Mouse (Mus musculus) heart, adult 2 months (tissue): ENCODE results near the gene Myt1l.

Experiments used
- CTCF ChIP-seq: fragments of 200-600 bp; IDR thresholded peaks from 2 replicates; pipeline ENCODE4 v1.8.1; 2022; ENCODE audit warnings: antibody characterized with exemption, mild to moderate bottlenecking, moderate library complexity
- EP300 ChIP-seq: fragments of 200-500 bp; IDR thresholded peaks from 2 replicates; pipeline ENCODE4 v1.6.1; 2011; ENCODE audit warnings: low read depth, low read length, control low read depth; ENCODE audit not compliant: insufficient read depth

GRCm38 (mm10) chr12:29701076-29701475 is 172.9 kb downstream of the Myt1l start:
- TF ChIP-seq EP300 (no peak), CTCF (no peak)
